Mouse (Mus musculus) MEL (cell line): ENCODE measurements at regions not wholly inside any gene's neighbourhood (a gene's known extent, or its start where the extent isn't known, plus 50 kb on each side); places are given as distances from the start of the nearest gene placed in this dataset.

ENCODE experiments used
- DNase-seq: peaks from one replicate; pipeline ENCODE4 v3.0.0; 2011; ENCODE audit warnings: low read depth, low spot score
- H3K27ac ChIP-seq: 2 replicates; pipeline ENCODE4 v1.5.1; 2012; ENCODE audit warnings: low read depth, mild to moderate bottlenecking, control low read depth, low read length, moderate library complexity; ENCODE audit not compliant: control insufficient read depth
- H3K27me3 ChIP-seq, 2 experiments: fragments of 150-350 bp in 1 of 2; sonication (generic) in 1 of 2; 2 replicates each; pipeline ENCODE4 v1.6.1; 2012; ENCODE audit warnings: low read length in 2 of 2, mild to moderate bottlenecking in 2 of 2, improper control_type of control experiment in 1 of 2, moderate library complexity in 1 of 2; ENCODE audit not compliant: insufficient read depth in 2 of 2, control insufficient read depth in 1 of 2
- H3K36me3 ChIP-seq, 2 experiments: 2 replicates each; pipeline ENCODE4 v1.6.1; 2012 to 2014; ENCODE audit warnings: low read length in 2 of 2, improper control_type of control experiment in 1 of 2, inconsistent platforms in 1 of 2, mild to moderate bottlenecking in 1 of 2; ENCODE audit not compliant: insufficient read depth in 2 of 2, control insufficient read depth in 1 of 2
- H3K4me1 ChIP-seq, 2 experiments: fragments of 150-350 bp in 1 of 2; sonication (generic) in 1 of 2; 2 replicates each; pipeline ENCODE4 v1.6.1; 2012; ENCODE audit warnings: low read length in 2 of 2, improper control_type of control experiment in 1 of 2, mild to moderate bottlenecking in 1 of 2; ENCODE audit not compliant: insufficient read depth in 2 of 2, control insufficient read depth in 1 of 2
- H3K4me3 ChIP-seq, 2 experiments: fragments of 150-350 bp in 1 of 2; sonication (generic) in 1 of 2; 2 replicates each; pipeline ENCODE4 v1.5.1; 2012; ENCODE audit warnings: low read depth in 2 of 2, low read length in 2 of 2, mild to moderate bottlenecking in 2 of 2, moderate library complexity in 2 of 2, control low read depth in 1 of 2, improper control_type of control experiment in 1 of 2; ENCODE audit not compliant: control insufficient read depth in 1 of 2, insufficient read depth in 1 of 2
- H3K79me2 ChIP-seq: 2 replicates; pipeline ENCODE4 v1.6.1; 2012; ENCODE audit warnings: mild to moderate bottlenecking, low read length, moderate library complexity; ENCODE audit not compliant: control insufficient read depth, poor library complexity, insufficient read depth
- H3K9ac ChIP-seq: 2 replicates; pipeline ENCODE4 v1.6.1; 2012; ENCODE audit warnings: low read depth, mild to moderate bottlenecking, control low read depth, low read length, moderate library complexity; ENCODE audit not compliant: control insufficient read depth, poor library complexity, severe bottlenecking
- H3K9me3 ChIP-seq: fragments of 150-350 bp; sonication (generic); replicated peaks from 2 replicates; pipeline ENCODE4 v1.6.1; 2012; ENCODE audit warnings: mild to moderate bottlenecking, low read length, improper control_type of control experiment, moderate library complexity; ENCODE audit not compliant: insufficient read depth
- CHD1 ChIP-seq: IDR thresholded peaks from 2 replicates; pipeline ENCODE4 v1.6.1; 2012; ENCODE audit warnings: low read depth, mild to moderate bottlenecking, inconsistent platforms, low read length, improper control_type of control experiment
- CHD2 ChIP-seq: IDR thresholded peaks from 2 replicates; pipeline ENCODE4 v1.6.1; 2011; ENCODE audit warnings: low read length, improper control_type of control experiment
- CTCF ChIP-seq, 3 experiments: IDR thresholded peaks in 2 of 3; conservative IDR thresholded peaks in 1 of 3; 2 replicates each; pipeline ENCODE4 v1.5.1; 2011 to 2012; ENCODE audit warnings: low read length in 3 of 3, low read depth in 2 of 3, mild to moderate bottlenecking in 2 of 3, improper control_type of control experiment in 1 of 3, inconsistent platforms in 1 of 3, mixed read lengths in 1 of 3, moderate library complexity in 1 of 3; ENCODE audit not compliant: control insufficient read depth in 1 of 3, insufficient read depth in 1 of 3, poor library complexity in 1 of 3, severe bottlenecking in 1 of 3
- ELF1 ChIP-seq: IDR thresholded peaks from 2 replicates; pipeline ENCODE4 v1.6.1; 2014; ENCODE audit warnings: low read depth, mild to moderate bottlenecking, inconsistent platforms, low read length, improper control_type of control experiment, moderate library complexity
- EP300 ChIP-seq, 2 experiments: IDR thresholded peaks; 2 replicates each; pipeline ENCODE4 v1.6.1; 2011; ENCODE audit warnings: improper control_type of control experiment in 2 of 2, low read length in 2 of 2, low read depth in 1 of 2, mild to moderate bottlenecking in 1 of 2
- ETS1 ChIP-seq: IDR thresholded peaks from 2 replicates; pipeline ENCODE4 v1.6.1; 2012; ENCODE audit warnings: low read depth, mild to moderate bottlenecking, inconsistent platforms, low read length, improper control_type of control experiment, moderate library complexity
- GATA1 ChIP-seq: IDR thresholded peaks from 2 replicates; pipeline ENCODE4 v1.6.1; 2011; ENCODE audit warnings: low read depth, low read length, improper control_type of control experiment
- JUND ChIP-seq: IDR thresholded peaks from 2 replicates; pipeline ENCODE4 v1.6.1; 2011; ENCODE audit warnings: low read depth, mild to moderate bottlenecking, improper control_type of control experiment, low read length
- MAFK ChIP-seq: IDR thresholded peaks from 2 replicates; pipeline ENCODE4 v1.6.1; 2011; ENCODE audit warnings: low read depth, mild to moderate bottlenecking, low read length, improper control_type of control experiment, borderline replicate concordance
- MAZ ChIP-seq: IDR thresholded peaks from 2 replicates; pipeline ENCODE4 v1.6.1; 2012; ENCODE audit warnings: low read depth, mild to moderate bottlenecking, inconsistent platforms, low read length, improper control_type of control experiment
- MEF2A ChIP-seq: IDR thresholded peaks from 2 replicates; pipeline ENCODE4 v1.6.1; 2014; ENCODE audit warnings: low read depth, mild to moderate bottlenecking, inconsistent platforms, low read length, improper control_type of control experiment; ENCODE audit not compliant: poor library complexity, insufficient replicate concordance, severe bottlenecking; ENCODE audit errors: extremely low read depth
- MXI1 ChIP-seq: IDR thresholded peaks from 2 replicates; pipeline ENCODE4 v1.6.1; 2011; ENCODE audit warnings: mild to moderate bottlenecking, low read depth, low read length, improper control_type of control experiment
- MYB ChIP-seq: IDR thresholded peaks from 2 replicates; pipeline ENCODE4 v1.6.1; 2011; ENCODE audit warnings: mild to moderate bottlenecking, low read depth, low read length, improper control_type of control experiment
- NRF1 ChIP-seq: IDR thresholded peaks from 2 replicates; pipeline ENCODE4 v1.6.1; 2014; ENCODE audit warnings: low read depth, mild to moderate bottlenecking, inconsistent platforms, low read length, improper control_type of control experiment, moderate library complexity; ENCODE audit not compliant: poor library complexity, insufficient read depth, severe bottlenecking
- POLR2A ChIP-seq, 2 experiments: IDR thresholded peaks; 2 replicates each; pipeline ENCODE4 v1.6.1; 2011 to 2012; ENCODE audit warnings: low read length in 2 of 2, mild to moderate bottlenecking in 2 of 2, control low read depth in 1 of 2, improper control_type of control experiment in 1 of 2, low read depth in 1 of 2, moderate library complexity in 1 of 2; ENCODE audit not compliant: control insufficient read depth in 1 of 2, insufficient read depth in 1 of 2, poor library complexity in 1 of 2
- POLR2AphosphoS2 ChIP-seq: IDR thresholded peaks from 2 replicates; pipeline ENCODE4 v1.6.1; 2011; ENCODE audit warnings: low read length, improper control_type of control experiment
- RCOR1 ChIP-seq: IDR thresholded peaks from 2 replicates; pipeline ENCODE4 v1.6.1; 2012; ENCODE audit warnings: low read depth, mild to moderate bottlenecking, inconsistent platforms, low read length, improper control_type of control experiment
- SIN3A ChIP-seq: IDR thresholded peaks from 2 replicates; pipeline ENCODE4 v1.6.1; 2012; ENCODE audit warnings: low read length, improper control_type of control experiment, inconsistent platforms
- SMC3 ChIP-seq: IDR thresholded peaks from 2 replicates; pipeline ENCODE4 v1.6.1; 2011; ENCODE audit warnings: low read depth, low read length, improper control_type of control experiment
- TAL1 ChIP-seq: IDR thresholded peaks from 2 replicates; pipeline ENCODE4 v1.6.1; 2012; ENCODE audit warnings: mild to moderate bottlenecking, inconsistent platforms, low read length, moderate library complexity, mixed read lengths
- UBTF ChIP-seq: IDR thresholded peaks from 2 replicates; pipeline ENCODE4 v1.6.1; 2012; ENCODE audit warnings: low read depth, mild to moderate bottlenecking, inconsistent platforms, low read length, improper control_type of control experiment, moderate library complexity, borderline replicate concordance; ENCODE audit not compliant: insufficient read depth
- ZKSCAN1 ChIP-seq: IDR thresholded peaks from 2 replicates; pipeline ENCODE4 v1.6.1; 2012; ENCODE audit warnings: low read depth, mild to moderate bottlenecking, inconsistent platforms, low read length, improper control_type of control experiment, moderate library complexity
- ZMIZ1 ChIP-seq: IDR thresholded peaks from 2 replicates; pipeline ENCODE4 v1.6.1; 2012; ENCODE audit warnings: low read depth, mild to moderate bottlenecking, inconsistent platforms, low read length, improper control_type of control experiment, moderate library complexity

DNA sequence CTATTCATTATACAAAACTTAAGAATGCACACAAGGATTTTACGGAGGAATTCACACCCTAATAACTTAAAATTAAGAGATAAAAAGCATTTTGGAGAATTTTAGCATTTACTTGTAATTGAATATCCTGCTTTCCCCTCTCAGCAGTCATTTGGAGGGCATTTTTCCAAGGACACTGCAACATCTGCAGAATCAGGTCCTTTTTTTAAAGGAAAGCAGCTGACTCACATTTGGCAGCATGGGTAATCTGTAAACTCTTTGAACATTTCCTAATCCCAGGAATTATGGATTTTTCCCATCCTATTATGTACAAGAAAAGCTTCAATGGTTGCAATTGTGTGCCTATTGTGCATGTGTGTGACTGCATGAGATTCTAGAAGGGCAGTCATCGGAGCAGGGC, 112.0 kb downstream of the Gm19410 start:
- no peaks in the 10 kb centered on the region for H3K36me3 ChIP-seq
- H3K9ac ChIP-seq: no peak overlapping the region
- TF ChIP-seq SMC3 (no peak), MAZ (no peak), GATA1 (no peak), ETS1 (no peak), UBTF (no peak), MAFK (no peak), ZKSCAN1 (no peak), ELF1 (no peak), SIN3A (no peak), CHD2 (no peak), JUND (no peak), TAL1 (no peak), CHD1 (no peak), MYB (no peak), NRF1 (no peak), MXI1 (no peak), MEF2A (no peak)
- TF ChIP-seq, all 39 proteins: peak for 0
- no peaks in the 10 kb centered on the region for H3K9me3 ChIP-seq
- no peak overlapping the region for H3K27ac ChIP-seq
- no peaks in the 10 kb centered on the region for H3K79me2 ChIP-seq
- no peak for DNase-seq
- no peak overlapping the region for H3K4me3 ChIP-seq
- no peaks in the 10 kb centered on the region for H3K4me1 ChIP-seq
- no peaks in the 10 kb centered on the region for H3K27me3 ChIP-seq

GRCm38 (mm10) chr8:35881810-35882209, 116.2 kb downstream of the Gm19410 start:
- H3K4me1 ChIP-seq: no peaks in the 10 kb centered on the region
- H3K27ac ChIP-seq: no peak overlapping the region
- no peaks in the 10 kb centered on the region for H3K79me2 ChIP-seq
- no peak for DNase-seq
- H3K27me3 ChIP-seq: no peaks in the 10 kb centered on the region
- no peaks in the 10 kb centered on the region for H3K36me3 ChIP-seq
- no peak overlapping the region for H3K4me3 ChIP-seq
- no peaks in the 10 kb centered on the region for H3K9me3 ChIP-seq
- no peak overlapping the region for H3K9ac ChIP-seq
- no peak for TF ChIP-seq ZMIZ1
- no peak for TF ChIP-seq MAZ
- TF ChIP-seq CTCF (IDR thresholded peaks at IDR 0.05 in 2 of 3, conservative IDR thresholded peaks at IDR 0.05 in 1 of 3; ENCODE audit: control insufficient read depth in 1 of 3, insufficient read depth in 1 of 3, low read depth in 2 of 3, low read length in 3 of 3, poor library complexity in 1 of 3, severe bottlenecking in 1 of 3): no peak
- no peak for TF ChIP-seq POLR2AphosphoS2
- TF ChIP-seq MYB: no peak
- no peak for TF ChIP-seq UBTF
- TF ChIP-seq EP300 (IDR thresholded peaks at IDR 0.05; ENCODE audit: low read depth in 1 of 2, low read length in 2 of 2): no peak
- no peak for TF ChIP-seq RCOR1
- TF ChIP-seq POLR2A (IDR thresholded peaks at IDR 0.05; ENCODE audit: control insufficient read depth in 1 of 2, insufficient read depth in 1 of 2, low read depth in 1 of 2, low read length in 2 of 2, poor library complexity in 1 of 2): no peak
